Mouse (Mus musculus) embryonic fibroblast, embryonic 13.5 days (primary cell): ENCODE measurements at regions not wholly inside any gene's neighbourhood (a gene's known extent, or its start where the extent isn't known, plus 50 kb on each side); places are given as distances from the start of the nearest gene placed in this dataset.

ENCODE experiments used
- CTCF ChIP-seq: IDR thresholded peaks from 2 replicates; pipeline ENCODE4 v1.5.1; 2011; ENCODE audit warnings: mild to moderate bottlenecking, control low read depth, low read length, moderate library complexity, borderline replicate concordance; ENCODE audit not compliant: insufficient read depth
- POLR2A ChIP-seq: IDR thresholded peaks from 2 replicates; pipeline ENCODE4 v1.6.1; 2011; ENCODE audit warnings: low read depth, mild to moderate bottlenecking, control low read depth, low read length, moderate library complexity

GRCm38 (mm10) chr3:41407520-41407919 is 148.0 kb upstream of the Jade1 start:
- TF ChIP-seq POLR2A = no peak
- TF ChIP-seq CTCF = no peak
